Mouse (Mus musculus) fat pad, adult 2 months (tissue): ENCODE data around the gene Cel.
A peak's percentile ranks its signal among the peaks of the same experiment; 100 is the strongest.
"Not testable (repeated sequence)": the region's sequence is repeated elsewhere in the genome, so short reads cannot be mapped to it uniquely, and the experiment has no call there.

ENCODE experiments used
- DNase-seq: peaks from one replicate; pipeline ENCODE4 v3.0.0-alpha.2; 2011; ENCODE audit warnings: low read depth, low spot score; ENCODE audit errors: extremely low read depth

The Cel gene

DNA sequence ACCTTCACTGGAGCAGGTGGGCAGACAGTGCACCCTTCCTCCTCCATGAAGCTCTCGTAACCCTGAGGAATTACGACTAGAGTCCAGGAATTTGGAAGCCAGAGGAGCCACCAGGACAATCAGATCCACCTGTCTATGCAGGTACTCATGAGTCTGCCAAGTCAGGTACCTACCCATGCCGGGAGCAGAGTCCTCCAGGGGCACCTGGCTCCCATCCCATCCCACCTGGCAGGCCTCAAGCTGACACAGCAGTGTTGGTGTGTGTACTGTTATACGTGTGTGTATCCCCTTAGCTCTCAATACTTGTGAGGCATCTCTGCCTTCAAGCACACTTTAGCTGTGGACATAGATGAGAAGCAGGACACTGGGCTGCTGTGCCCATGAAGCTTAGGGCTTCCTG is 41.0 kb downstream of the Cel start:
- DNase-seq = no peak

DNA sequence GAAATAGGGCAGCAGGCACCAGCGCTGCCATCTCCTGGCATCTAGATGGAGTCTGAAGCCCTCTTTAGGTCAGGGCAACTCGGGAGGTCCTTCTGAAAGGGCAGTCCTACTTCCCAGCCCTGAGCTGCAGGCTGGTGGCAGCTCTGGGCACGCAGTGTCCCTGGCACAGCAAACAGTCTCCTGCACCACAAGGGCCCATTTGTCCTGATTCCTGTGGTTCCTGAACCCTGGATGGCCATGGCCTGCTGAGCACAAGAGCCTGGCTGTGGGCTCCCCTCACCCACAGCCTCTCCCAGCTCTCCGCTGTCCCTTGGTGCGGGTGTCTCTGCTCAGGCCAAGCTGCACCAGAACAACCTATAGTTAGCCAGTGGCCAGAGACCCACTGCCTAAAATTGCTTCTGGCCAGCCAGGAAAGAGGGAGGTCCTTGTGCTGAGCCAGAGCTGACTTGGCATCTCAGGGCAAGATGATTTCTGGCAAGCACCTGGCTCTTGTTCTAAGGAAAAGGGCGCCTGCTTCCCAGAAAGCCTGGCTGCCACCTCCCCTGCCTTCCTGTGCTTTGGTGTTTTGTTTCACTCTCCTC is 41.5 kb downstream of the Cel start:
- DNase-seq = peak; percentile 75

DNA sequence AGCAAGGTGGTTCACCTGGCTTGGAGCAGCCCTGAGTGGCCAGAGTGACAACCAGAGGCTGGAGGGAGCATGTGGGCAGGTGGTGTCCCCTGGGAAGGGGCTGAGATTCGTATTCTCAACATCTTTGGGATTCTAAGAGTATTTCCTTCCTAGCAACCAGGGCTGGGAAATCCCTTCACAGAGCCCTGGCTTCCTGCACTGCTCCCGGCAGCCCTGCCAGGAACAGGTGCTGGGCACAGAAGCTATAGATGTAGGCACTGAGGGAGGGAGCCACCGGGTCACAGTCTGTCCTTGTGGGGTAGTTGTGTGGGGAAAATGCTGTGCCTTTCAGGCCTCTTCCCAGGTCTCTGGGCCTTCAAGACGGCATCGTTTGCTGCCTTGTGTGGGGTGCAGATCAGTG is 42.6 kb downstream of the Cel start:
- no peak for DNase-seq

DNA sequence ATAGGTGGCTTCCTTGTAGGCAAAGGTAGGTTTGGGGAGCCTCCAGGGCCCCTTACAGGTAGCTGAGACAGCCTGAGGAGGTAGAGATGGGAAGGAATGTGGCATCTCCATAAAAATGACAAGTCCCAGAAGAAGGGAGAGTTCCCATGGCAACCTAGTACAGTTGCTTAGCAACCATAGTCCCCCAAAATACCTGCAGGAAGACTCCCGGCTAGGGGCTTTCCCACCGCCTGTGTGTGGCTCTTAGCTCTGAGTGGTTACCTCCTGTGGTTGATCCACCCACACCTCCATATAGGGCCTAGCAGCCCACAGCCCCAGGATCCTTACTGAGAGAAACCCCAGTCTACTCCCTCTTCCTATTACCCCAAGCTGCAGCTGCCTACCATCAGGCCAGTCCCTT is 45.0 kb downstream of the Cel start:
- no peak for DNase-seq

DNA sequence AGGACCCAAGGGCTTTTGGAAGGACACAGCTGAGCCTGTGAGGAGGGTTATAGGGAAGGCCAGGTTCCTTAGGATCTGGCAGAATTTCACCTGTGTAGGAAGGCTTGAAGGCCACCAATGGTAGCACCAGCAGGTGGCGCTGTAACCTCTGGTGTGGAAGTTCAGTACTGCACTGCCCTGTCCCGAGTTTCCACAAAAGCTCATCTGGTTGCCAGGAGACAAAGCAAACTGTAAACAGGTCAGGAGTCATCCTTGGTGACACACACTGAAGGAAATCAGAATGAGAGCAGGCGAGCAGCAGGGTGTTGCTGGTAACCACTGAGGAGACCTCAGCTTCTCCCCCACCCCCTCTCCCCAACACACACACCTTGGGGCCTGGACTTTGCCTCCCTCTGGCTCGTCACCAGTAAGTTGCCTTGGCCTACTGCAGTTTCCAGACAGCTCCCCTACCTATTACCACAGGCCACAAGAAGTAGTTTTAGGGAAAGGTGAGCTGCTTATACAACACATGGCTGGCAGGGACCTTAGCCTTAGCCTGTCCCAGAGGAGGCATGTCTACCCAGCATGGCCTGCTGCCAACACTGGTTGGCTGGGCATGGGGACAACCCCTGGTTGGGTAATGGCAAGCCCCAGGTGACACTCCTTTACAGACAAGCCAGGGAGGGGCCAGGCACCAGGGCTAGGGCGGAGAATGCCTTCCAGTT is 45.8 kb downstream of the Cel start:
- DNase-seq = peak; percentile 77

DNA sequence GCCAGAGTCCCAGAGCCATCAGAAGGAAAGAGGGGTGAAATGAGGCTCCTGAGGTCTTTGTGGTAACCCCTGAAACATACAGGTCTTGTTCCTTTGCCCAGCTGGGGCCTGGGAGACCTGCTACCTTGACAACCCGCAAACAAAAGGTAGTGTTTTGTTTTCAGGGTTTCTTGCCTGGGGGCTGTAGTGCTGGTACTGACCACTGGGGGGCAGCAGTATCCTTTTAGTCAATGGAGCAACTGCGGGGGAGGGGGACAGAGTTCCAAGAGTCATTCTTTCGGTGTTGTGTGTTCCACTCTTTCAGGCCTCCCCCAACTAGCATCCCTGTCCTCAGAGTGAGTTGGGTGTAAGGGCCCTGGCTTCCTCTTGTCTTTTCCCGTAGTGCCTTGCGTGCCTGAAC is 48.7 kb downstream of the Cel start:
- no peak for DNase-seq

DNA sequence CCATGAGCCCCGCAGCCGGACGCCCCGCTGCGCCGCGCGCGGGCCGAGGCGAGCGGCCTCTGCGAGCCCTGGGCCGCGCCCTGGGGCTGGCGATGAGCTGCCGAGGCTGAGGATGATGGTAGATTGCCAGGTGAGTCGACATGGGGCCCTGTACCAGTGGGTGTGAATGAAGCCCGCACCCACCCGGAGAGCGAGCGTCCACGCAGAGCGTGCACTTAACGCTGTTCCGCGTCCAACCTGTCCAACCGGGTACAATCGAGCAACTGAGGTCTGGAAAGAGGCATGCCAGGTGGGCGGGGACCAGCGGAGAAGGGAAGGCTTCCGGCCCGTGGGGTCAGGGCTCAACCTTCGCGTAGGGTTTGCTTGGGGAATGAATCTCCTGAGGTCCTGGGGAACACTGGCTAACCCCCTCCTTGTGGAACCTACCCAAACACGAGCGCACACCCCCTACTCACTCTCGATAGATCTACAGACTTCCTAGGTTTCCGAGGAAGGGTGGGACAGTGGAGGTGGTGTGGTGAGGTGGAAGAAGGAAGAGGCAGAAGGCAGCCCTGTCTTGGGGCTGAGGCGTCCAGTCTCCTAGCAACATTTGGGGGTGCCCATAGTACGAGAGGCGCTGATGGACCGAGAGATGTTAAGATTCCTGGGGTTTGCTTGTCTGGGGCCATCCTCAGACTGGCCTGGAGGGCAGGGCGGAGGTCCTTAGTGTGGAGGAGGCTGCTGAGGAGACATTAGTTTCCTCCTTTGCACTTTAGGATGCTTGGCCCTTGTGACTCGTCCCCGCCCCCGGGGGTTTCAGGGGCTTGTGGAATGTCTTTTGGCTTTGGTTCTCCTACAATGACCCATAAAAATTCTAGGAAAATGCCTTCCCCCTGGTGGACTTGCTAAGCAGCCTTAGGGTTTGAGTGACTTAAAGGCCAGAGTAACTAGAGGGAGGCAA is 49.5 kb downstream of the Cel start:
- DNase-seq = no peak

DNA sequence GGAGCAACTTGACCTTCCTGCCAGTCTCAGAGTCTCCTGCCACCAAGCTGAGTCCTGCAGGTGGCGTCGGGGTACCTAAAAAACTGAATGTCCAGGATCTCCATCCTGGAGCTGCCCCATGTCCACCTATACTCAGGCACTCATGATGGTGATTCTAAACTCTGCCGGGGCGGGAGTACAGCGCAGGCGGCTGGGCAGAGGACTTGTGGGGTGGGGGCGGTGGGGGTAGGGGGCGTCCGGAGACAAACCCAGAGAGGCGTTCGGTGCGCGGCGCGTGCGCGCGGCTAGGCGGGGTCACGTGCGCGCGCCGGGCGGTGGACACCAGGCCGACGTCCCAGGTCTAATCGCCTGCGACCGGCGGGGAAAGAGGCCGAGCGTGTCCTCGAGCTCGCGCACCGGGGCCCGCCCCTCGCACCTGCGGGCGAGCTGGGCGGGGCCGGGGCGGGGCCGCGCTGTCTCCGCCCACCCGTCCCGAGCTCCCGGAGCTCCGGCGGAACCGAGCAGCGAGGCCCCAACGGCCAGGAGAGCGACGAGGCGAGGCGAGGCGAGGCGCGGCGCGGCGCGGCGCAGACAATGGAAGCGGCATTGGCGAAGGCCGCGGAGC is 50.3 kb downstream of the Cel start, which contains the start of gene Ralgds:
Ralgds (plus strand) TSS at position 328 of the 604 bp plus-strand sequence.
- DNase-seq = no peak

DNA sequence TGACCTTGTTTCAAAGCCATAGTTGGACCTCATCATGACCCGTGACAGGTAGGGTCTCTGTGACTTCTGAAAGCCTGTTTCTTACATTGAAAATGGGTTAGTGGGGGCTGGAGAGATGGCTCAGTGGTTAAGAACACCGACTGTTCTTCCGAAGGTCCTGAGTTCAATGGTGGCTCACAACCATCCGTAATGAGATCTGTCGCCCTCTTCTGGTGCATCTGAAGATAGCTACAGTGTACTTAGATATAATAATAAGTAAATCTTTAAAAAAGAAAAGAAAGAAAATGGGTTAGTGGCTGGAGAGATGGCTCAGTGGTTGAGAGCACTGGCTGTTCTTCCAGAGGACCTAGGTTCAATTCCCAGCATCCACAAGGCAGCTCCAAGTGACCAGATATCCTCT is 51.6 kb downstream of the Cel start:
- DNase-seq = not testable (repeated sequence)

DNA sequence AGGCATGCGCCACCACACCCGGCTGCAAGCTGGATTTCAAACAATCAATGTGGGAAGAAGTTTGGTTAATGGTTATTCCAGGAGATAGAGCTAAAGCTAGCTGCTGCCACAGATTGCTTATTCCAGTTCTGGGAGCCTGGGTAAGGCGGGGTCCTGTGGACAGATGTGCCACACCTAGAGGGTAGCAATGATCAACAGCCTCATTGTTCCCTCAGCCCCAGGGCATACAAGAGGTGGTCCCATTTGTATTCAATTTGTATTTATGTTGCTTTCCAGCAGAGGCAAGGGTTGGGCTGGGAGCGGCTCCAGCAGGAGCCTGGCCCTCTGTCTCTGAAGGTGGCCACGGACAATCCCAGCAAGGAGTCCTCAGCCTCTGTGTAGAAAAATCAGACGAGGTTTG is 56.9 kb downstream of the Cel start:
- no peak for DNase-seq

DNA sequence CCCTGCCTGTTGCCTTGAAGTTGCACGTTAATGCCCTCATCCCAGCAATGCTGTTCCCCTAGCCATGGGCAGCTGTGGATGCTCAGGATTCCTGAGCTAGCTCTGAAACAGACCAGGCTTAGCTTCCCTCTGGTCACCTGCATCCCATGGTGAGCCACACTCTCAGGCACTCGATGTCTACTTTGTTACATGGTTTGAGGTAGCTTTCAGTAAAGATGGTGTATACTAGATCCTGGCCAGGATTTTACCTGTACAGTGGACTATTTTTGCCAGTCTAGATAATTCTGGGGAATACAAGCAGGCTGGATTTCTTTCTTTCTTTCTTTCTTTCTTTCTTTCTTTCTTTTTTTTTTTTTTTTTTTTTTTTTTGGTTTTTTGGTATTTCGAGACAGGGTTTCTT is 57.4 kb downstream of the Cel start, which contains the start of gene Gm10134:
Gm10134 (plus strand) TSS at position 301 of the 400 bp plus-strand sequence.
- DNase-seq = no peak
